Mouse (Mus musculus) heart, postnatal 0 days (tissue): ENCODE data around the gene B9d2. TPM values are rescaled to one million over a fixed set of nuclear protein-coding genes. Genes with fewer than 3 reads are reported as not detected.

Experiments used
- ATAC-seq: fragments of 200-750 bp; cut with Nextera tagmentation; 2 replicates; pipeline ENCODE4 v1.8.0; 2017; ENCODE audit warnings: low read depth, moderate number of reproducible peaks, moderate library complexity; ENCODE audit not compliant: insufficient read depth
- DNase-seq: peaks from one replicate; pipeline ENCODE4 v3.0.0-alpha.2; 2016; ENCODE audit warnings: low spot score
- H3K27ac ChIP-seq: fragments of 300-500 bp; sonication (generic); 2 replicates; pipeline ENCODE4 v1.5.1; 2014; ENCODE audit warnings: low read depth, mild to moderate bottlenecking
- H3K27me3 ChIP-seq: fragments of 300-500 bp; sonication (generic); 2 replicates; pipeline ENCODE4 v1.6.1; 2014; ENCODE audit warnings: low read length, mixed read lengths; ENCODE audit not compliant: control insufficient read depth, insufficient read depth
- H3K36me3 ChIP-seq: fragments of 300-500 bp; sonication (generic); replicated peaks from 2 replicates; pipeline ENCODE4 v1.6.1; 2014; ENCODE audit warnings: low read length, mixed read lengths; ENCODE audit not compliant: control insufficient read depth, insufficient read depth
- H3K4me1 ChIP-seq: fragments of 300-500 bp; sonication (generic); 2 replicates; pipeline ENCODE4 v1.6.1; 2014; ENCODE audit warnings: antibody characterized with exemption; ENCODE audit not compliant: control insufficient read depth, insufficient read depth
- H3K4me2 ChIP-seq: fragments of 300-500 bp; sonication (generic); 2 replicates; pipeline ENCODE4 v1.6.1; 2014; ENCODE audit warnings: low read depth, mild to moderate bottlenecking, low read length, moderate library complexity
- H3K4me3 ChIP-seq: fragments of 300-500 bp; sonication (generic); 2 replicates; pipeline ENCODE4 v1.5.1; 2014; ENCODE audit warnings: low read depth, low read length
- H3K9ac ChIP-seq: fragments of 300-500 bp; sonication (generic); replicated peaks from 2 replicates; pipeline ENCODE4 v1.6.1; 2014; ENCODE audit warnings: low read depth, low read length, mixed read lengths
- H3K9me3 ChIP-seq: fragments of 300-500 bp; sonication (generic); replicated peaks from 2 replicates; pipeline ENCODE4 v1.6.1; 2016; ENCODE audit warnings: low read length; ENCODE audit not compliant: control insufficient read depth
- CTCF ChIP-seq: IDR thresholded peaks from 2 replicates; pipeline ENCODE4 v1.5.1; 2016; ENCODE audit warnings: antibody characterized with exemption, control low read depth, low read depth
- EP300 ChIP-seq: IDR thresholded peaks from 2 replicates; pipeline ENCODE4 v1.6.1; 2016; ENCODE audit warnings: antibody characterized with exemption, low read depth
- WGBS: fragments of 180-500 bp; shearing (Covaris S2); extraction: QIAGEN DNeasy Blood & Tissue Kit; methylation state at CpG from one replicate; pipeline ENCODE4 v1.1.7; 2014; 5-methylcytosine and 5-hydroxymethylcytosine counted together
- polyA plus RNA-seq: library from polyadenylated mRNA; unstranded; fragments of >200 nt; fragmentation: Nextera tagmentation; extraction: Ambion mirVana; gene quantifications from 2 replicates; pipeline ENCODE4 v1.2.1, GENCODE M21; 2015
- total RNA-seq: library from RNA; depleted of rRNA; stranded (reverse); fragments of >200 nt; gene quantifications from 2 replicates; pipeline ENCODE4 v1.2.3, GENCODE M21; 2014; ENCODE audit warnings: low replicate concordance

The B9d2 gene
- total and polyA plus RNA-seq, 2 experiments from 2014 or later = 5.0 to 26.5 TPM

- no peak overlapping the region for H3K4me2 ChIP-seq
- WGBS = 84% methylated on average over 12 of the region's 12 CpGs
- TF ChIP-seq EP300 (no peak), CTCF (no peak)
- DNase-seq = no peak
- H3K4me3 ChIP-seq = no peak overlapping the region
- 0 out of 2 replicates have a peak, but pooled peaks cover 2% of the 10 kb centered on the region for H3K4me1 ChIP-seq
- no peak for ATAC-seq
- 0 out of 2 replicates have a peak, but pooled peaks cover 3% of the 10 kb centered on the region for H3K36me3 ChIP-seq
- no peaks in the 10 kb centered on the region for H3K27me3 ChIP-seq
- H3K27ac ChIP-seq = no peak overlapping the region
- H3K9me3 ChIP-seq = no peaks in the 10 kb centered on the region
- no peak overlapping the region for H3K9ac ChIP-seq
These were observed 28.3 kb upstream of the B9d2 start for GRCm38 (mm10) chr7:25652244-25652759.

- Histone ChIP-seq H3K4me2 (no peak overlapping the region), H3K9ac (no peak overlapping the region), H3K4me3 (no peak overlapping the region), H3K27me3 (no peaks in the 10 kb centered on the region), H3K36me3 (0 out of 2 replicates have a peak, but pooled peaks cover 3% of the 10 kb centered on the region), H3K4me1 (peaks cover 14% of the 10 kb centered on the region), H3K9me3 (no peaks in the 10 kb centered on the region), H3K27ac (no peak overlapping the region)
- TF ChIP-seq EP300 (no peak), CTCF (no peak)
- DNase-seq (no peak), ATAC-seq (no peak)
- 69% methylated on average over 11 of the region's 11 CpGs for WGBS
These were observed 24.8 kb upstream of the B9d2 start for GRCm38 (mm10) chr7:25655601-25656428.

- ATAC-seq = no peak
- Histone ChIP-seq H3K4me1 (peaks cover 14% of the 10 kb centered on the region), H3K4me2 (peak overlapping the region; percentile 78), H3K4me3 (peak overlapping the region; percentile 67), H3K36me3 (0 out of 2 replicates have a peak, but pooled peaks cover 3% of the 10 kb centered on the region), H3K27me3 (no peaks in the 10 kb centered on the region), H3K9me3 (no peaks in the 10 kb centered on the region), H3K9ac (peak overlapping the region; percentile 76), H3K27ac (peak overlapping the region; percentile 81; the same call in 1 of the 2 replicates)
- WGBS = 27% methylated on average over 10 of the region's 10 CpGs
- no peak for DNase-seq
- TF ChIP-seq EP300 (no peak), CTCF (no peak)
These were observed 22.8 kb upstream of the B9d2 start for GRCm38 (mm10) chr7:25657785-25658184.

GRCm38 (mm10) chr7:25658657-25659472 is 21.7 kb upstream of the B9d2 start, which contains the start of the genes Bckdha and Exosc5:
Gene Bckdha, minus strand, starts transcription at chr7:25658981.
Gene Exosc5, plus strand, starts transcription at chr7:25659164.
- H3K4me1 ChIP-seq = peaks cover 14% of the 10 kb centered on the region
- peaks cover 3% of the 10 kb centered on the region; the same call in 1 of the 2 replicates for H3K36me3 ChIP-seq
- peak within 1 kb of the TSS; percentile 81 for H3K27ac ChIP-seq
- no peaks in the 10 kb centered on the region for H3K9me3 ChIP-seq
- H3K4me2 ChIP-seq = peak within 1 kb of the TSS; percentile 96
- DNase-seq (peak; percentile 100), ATAC-seq (peak; percentile 99)
- TF ChIP-seq CTCF (no peak), EP300 (peak; percentile 99)
- peak within 1 kb of the TSS; percentile 67 for H3K4me3 ChIP-seq
- under 1% methylated on average over 50 of the region's 50 CpGs for WGBS
- no peaks in the 10 kb centered on the region for H3K27me3 ChIP-seq
- peak within 1 kb of the TSS; percentile 76 for H3K9ac ChIP-seq

- ATAC-seq = no peak
- no peak overlapping the region for H3K27ac ChIP-seq
- 92% methylated on average over 8 of the region's 8 CpGs for WGBS
- H3K4me2 ChIP-seq = no peak overlapping the region
- no peaks in the 10 kb centered on the region for H3K4me1 ChIP-seq
- peaks cover 47% of the 10 kb centered on the region for H3K36me3 ChIP-seq
- DNase-seq = no peak
- H3K27me3 ChIP-seq = no peaks in the 10 kb centered on the region
- no peak for TF ChIP-seq EP300
- TF ChIP-seq CTCF = no peak
- H3K9ac ChIP-seq = no peak overlapping the region
- H3K4me3 ChIP-seq = no peak overlapping the region
- H3K9me3 ChIP-seq = no peaks in the 10 kb centered on the region
These were observed 14.2 kb upstream of the B9d2 start for GRCm38 (mm10) chr7:25666381-25666780.
